Mouse (Mus musculus): ENCODE data around the gene Vmn1r76. TPM values are rescaled to one million over a fixed set of nuclear protein-coding genes. Genes with fewer than 3 reads are reported as not detected.

Vmn1r76 gene
- not detected for total RNA-seq (2021)
- long read RNA-seq: 0 reads

DNA sequence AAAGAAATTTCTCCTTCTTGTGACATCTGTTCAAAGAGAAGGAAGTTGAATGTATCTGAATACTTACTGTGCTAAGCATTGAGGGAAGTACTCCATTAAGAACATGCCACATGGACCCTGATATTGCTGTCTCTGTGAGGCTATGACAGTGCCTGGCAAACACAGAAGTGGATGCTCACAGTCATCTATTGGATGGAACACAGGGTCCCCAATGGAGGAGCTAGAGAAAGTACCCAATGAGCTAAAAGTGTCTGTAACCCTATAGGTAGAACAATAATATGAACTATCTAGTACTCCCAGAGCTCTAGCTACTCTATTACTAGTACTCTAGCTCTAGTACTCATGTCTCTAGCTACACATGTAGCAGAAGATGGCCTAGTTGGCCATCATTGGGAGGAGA lies at the start of gene Vmn1r76:
Gene Vmn1r76 (minus strand): TSS at position 101 of the 400 bp plus-strand sequence.
- no peak for DNase-seq (ENCODE audit: low spot score in 2 of 2)

DNA sequence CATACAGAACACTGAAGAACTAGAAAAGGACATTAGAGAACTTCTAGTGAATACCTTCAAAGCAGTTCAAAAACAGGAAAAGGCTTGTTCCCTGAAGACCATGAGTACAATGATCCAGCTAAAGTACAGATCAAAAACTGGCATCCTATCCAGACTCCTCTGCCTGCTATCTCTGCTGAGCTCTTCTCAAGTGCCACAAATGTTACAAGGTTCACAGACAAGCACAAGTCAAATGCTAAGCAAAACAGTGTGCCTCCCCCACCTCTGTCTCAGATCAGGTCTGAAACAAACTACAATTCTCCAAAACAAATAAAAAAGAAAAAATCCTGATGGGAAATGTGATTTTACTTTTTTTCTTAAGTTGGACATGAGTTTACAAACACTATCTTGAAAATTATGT lies 34.6 kb upstream of the Vmn1r76 start:
- DNase-seq (ENCODE audit: low spot score in 2 of 2): no peak

- DNase-seq (ENCODE audit: low spot score in 2 of 2): no peak
These were observed 10.0 kb upstream of the Vmn1r76 start for GRCm38 (mm10) chr7:11947991-11948390.

GRCm38 (mm10) chr7:11874330-11874729 lies 63.7 kb downstream of the Vmn1r76 start, which contains the start of gene Vmn1r75:
Gene Vmn1r75 (plus strand): TSS chr7:11874630.
- no peak for DNase-seq (ENCODE audit: low spot score in 2 of 2)

Other genes starting within 250 kb of the Vmn1r76 start
- gene Vmn1r73, start 207.9 kb downstream of the Vmn1r76 start, total RNA-seq (2021): not detected
- not detected for gene Vmn1r74, start 104.2 kb downstream of the Vmn1r76 start, total RNA-seq (2021)
- not detected for gene Vmn1r75, start 63.6 kb downstream of the Vmn1r76 start, total RNA-seq (2021)
- gene Vmn1r77, start 98.5 kb upstream of the Vmn1r76 start, total RNA-seq (2021): not detected
- gene Vmn1r78, start 212.0 kb upstream of the Vmn1r76 start, total RNA-seq (2021): not detected
- not detected for gene Vmn1r79, start 233.1 kb upstream of the Vmn1r76 start, total RNA-seq (2021)